Mouse (Mus musculus) ovary, adult 10 weeks (tissue): Measurements from ENCODE around the gene Rbm41. TPM values are rescaled to one million over a fixed set of nuclear protein-coding genes. Genes with fewer than 3 reads are reported as not detected.

Experiments
- polyA plus RNA-seq: library from polyadenylated mRNA; stranded (reverse); fragments of 350-450 nt; fragmentation: Illumina TruSeq; extraction: RNeasy Lipid Tissue Mini Kit (QIAGEN cat#74804); gene quantifications from one replicate; pipeline ENCODE4 v1.2.3, GENCODE M21; 2014

The Rbm41 gene
- polyA plus RNA-seq, result 20.9 TPM

GRCm38 (mm10) chrX:139997740-139998690 is at the start of gene Rbm41:
Gene Rbm41, minus strand, starts transcription at chrX:139998595.

GRCm38 (mm10) chrX:139870938-139871791 is 127.2 kb downstream of the Rbm41 start, which contains the start of gene Morc4:
Gene Morc4, minus strand, starts transcription at chrX:139871677.

Other genes starting within 250 kb of the Rbm41 start
- gene Ripply1, start 216.2 kb downstream of the Rbm41 start, polyA plus RNA-seq, result not detected
- 5.9 TPM for gene Cldn2, start 197.8 kb downstream of the Rbm41 start, polyA plus RNA-seq
- 22.7 TPM for gene Morc4, start 126.9 kb downstream of the Rbm41 start, polyA plus RNA-seq
- 25.4 TPM for gene Nup62cl, start 64.1 kb upstream of the Rbm41 start, polyA plus RNA-seq
- gene Pih1h3b, start 64.3 kb upstream of the Rbm41 start, polyA plus RNA-seq, result 1.9 TPM